Mouse (Mus musculus) left cerebral cortex, adult 2 months (tissue): ENCODE data around the gene Adnp. TPM values are rescaled to one million over a fixed set of nuclear protein-coding genes. Genes with fewer than 3 reads are reported as not detected.
A peak's percentile ranks its signal among the peaks of the same experiment; 100 is the strongest.

Source experiments
- DNase-seq, 2 experiments: peaks; one replicate each; pipeline ENCODE4 v3.0.0; 2021 to 2022; ENCODE audit warnings: low spot score in 2 of 2, mixed read lengths in 1 of 2; ENCODE audit errors: extremely low spot score in 1 of 2
- H3K27ac ChIP-seq: fragments of 200-600 bp; 2 replicates; pipeline ENCODE4 v1.8.1; 2022
- H3K4me3 ChIP-seq: fragments of 200-600 bp; 2 replicates; pipeline ENCODE4 v1.8.1; 2022
- CTCF ChIP-seq: fragments of 200-600 bp; IDR thresholded peaks from 2 replicates; pipeline ENCODE4 v1.8.1; 2022; ENCODE audit warnings: antibody characterized with exemption, mild to moderate bottlenecking, moderate library complexity
- intact Hi-C: fragments of 180-260 bp; cut with DNase I; formaldehyde crosslinking; loops from one replicate; pipeline ENCODE4 v1.15.1; 2025
- total RNA-seq, 2 experiments: library from RNA; stranded (reverse); gene quantifications; 2 replicates each; pipeline ENCODE4 v1.2.3; 2021

The Adnp gene
- total RNA-seq, 2 experiments from 2014 or later: 84.0 to 91.6 TPM

- intact Hi-C loops: loop anchor here (2.0 to 10.0 kb wide), 2 partner anchors 90 to 520 kb away; partner anchors contain the start of genes Cebpb and Tmem189
- no peak; the same call in 1 of the 2 replicates for TF ChIP-seq CTCF
- DNase-seq: no peak
- Histone ChIP-seq H3K4me3 (peak overlapping the region; percentile 97), H3K27ac (no peak overlapping the region)
Observed at GRCm38 (mm10) chr2:168204476-168204999, 2.4 kb downstream of the Adnp start.

GRCm38 (mm10) chr2:168200014-168200691, 6.8 kb downstream of the Adnp start:
- no peak for TF ChIP-seq CTCF
- intact Hi-C loops: loop anchor here (10.0 kb wide), 1 partner anchor 515 kb away; the partner anchor contains the start of genes Cebpb and Tmem189
- Histone ChIP-seq H3K4me3 (no peak overlapping the region), H3K27ac (no peak overlapping the region)
- no peak for DNase-seq

GRCm38 (mm10) chr2:168199476-168199875, 7.4 kb downstream of the Adnp start:
- H3K27ac ChIP-seq: no peak overlapping the region
- no peak overlapping the region for H3K4me3 ChIP-seq
- TF ChIP-seq CTCF: no peak
- no peak for DNase-seq
- intact Hi-C loops: no loop called here

GRCm38 (mm10) chr2:168198421-168198820, 8.5 kb downstream of the Adnp start:
- DNase-seq: no peak
- no peak overlapping the region for H3K27ac ChIP-seq
- TF ChIP-seq CTCF: no peak
- no peak overlapping the region for H3K4me3 ChIP-seq
- intact Hi-C loops: no loop called here

GRCm38 (mm10) chr2:168195721-168196120, 11.2 kb downstream of the Adnp start:
- intact Hi-C loops: no loop called here
- Histone ChIP-seq H3K27ac (no peak overlapping the region), H3K4me3 (no peak overlapping the region)
- no peak for DNase-seq
- no peak for TF ChIP-seq CTCF

GRCm38 (mm10) chr2:168193685-168194084, 13.2 kb downstream of the Adnp start:
- H3K27ac ChIP-seq: no peak overlapping the region
- H3K4me3 ChIP-seq: no peak overlapping the region
- TF ChIP-seq CTCF: no peak
- no peak for DNase-seq
- intact Hi-C loops: no loop called here

- no peak overlapping the region for H3K4me3 ChIP-seq
- no peak for TF ChIP-seq CTCF
Observed at GRCm38 (mm10) chr2:168191856-168192255, 15.1 kb downstream of the Adnp start.

GRCm38 (mm10) chr2:168175946-168176345, 31.0 kb downstream of the Adnp start:
- TF ChIP-seq CTCF: no peak
- Histone ChIP-seq H3K4me3 (no peak overlapping the region), H3K27ac (no peak overlapping the region)
- DNase-seq: no peak
- intact Hi-C loops: no loop called here

More at GRCm38 (mm10) chr2:168191856-168192255, 15.1 kb downstream of the Adnp start:
- H3K27ac ChIP-seq: no peak overlapping the region
- intact Hi-C loops: no loop called here
- DNase-seq: no peak

GRCm38 (mm10) chr2:168170167-168170685, 36.7 kb downstream of the Adnp start:
- no peak for DNase-seq
- intact Hi-C loops: no loop called here
- TF ChIP-seq CTCF: no peak
- no peak overlapping the region for H3K4me3 ChIP-seq
- H3K27ac ChIP-seq: no peak overlapping the region

- H3K27ac ChIP-seq: no peak overlapping the region
- no peak for DNase-seq
- intact Hi-C loops: no loop called here
- no peak overlapping the region for H3K4me3 ChIP-seq
- no peak for TF ChIP-seq CTCF
Observed at GRCm38 (mm10) chr2:168169800-168170113, 37.2 kb downstream of the Adnp start.

- intact Hi-C loops: no loop called here
- no peak for DNase-seq
- no peak for TF ChIP-seq CTCF
- Histone ChIP-seq H3K4me3 (no peak overlapping the region), H3K27ac (no peak overlapping the region)
Observed at GRCm38 (mm10) chr2:168168892-168169799, 37.8 kb downstream of the Adnp start.

- intact Hi-C loops: no loop called here
- Histone ChIP-seq H3K27ac (no peak overlapping the region), H3K4me3 (no peak overlapping the region)
- DNase-seq: no peak
- no peak for TF ChIP-seq CTCF
Observed at GRCm38 (mm10) chr2:168167781-168168180, 39.1 kb downstream of the Adnp start.
